Mouse (Mus musculus) embryonic facial prominence, embryonic 10.5 days (tissue): ENCODE data around the gene Sult5a1. TPM values are rescaled to one million over a fixed set of nuclear protein-coding genes. Genes with fewer than 3 reads are reported as not detected.
A peak's percentile ranks its signal among the peaks of the same experiment; 100 is the strongest.
"Not testable (repeated sequence)": the region's sequence is repeated elsewhere in the genome, so short reads cannot be mapped to it uniquely, and the experiment has no call there.

ENCODE experiments used
- DNase-seq: peaks from one replicate; pipeline ENCODE4 v3.0.0-alpha.2; 2017; ENCODE audit warnings: low spot score
- H3K27ac ChIP-seq: fragments of 300-500 bp; sonication (generic); replicated peaks from 2 replicates; pipeline ENCODE4 v1.5.1; 2016; ENCODE audit warnings: mild to moderate bottlenecking
- H3K27me3 ChIP-seq: fragments of 300-500 bp; sonication (generic); replicated peaks from 2 replicates; pipeline ENCODE4 v1.6.1; 2016; ENCODE audit warnings: low read depth, mild to moderate bottlenecking; ENCODE audit not compliant: poor library complexity, severe bottlenecking
- H3K36me3 ChIP-seq: fragments of 300-500 bp; sonication (generic); replicated peaks from 2 replicates; pipeline ENCODE4 v1.6.1; 2016; ENCODE audit warnings: mild to moderate bottlenecking, moderate library complexity
- H3K4me1 ChIP-seq: fragments of 300-500 bp; sonication (generic); 2 replicates; pipeline ENCODE4 v1.6.1; 2016
- H3K4me3 ChIP-seq: fragments of 300-500 bp; sonication (generic); 2 replicates; pipeline ENCODE4 v1.5.1; 2016; ENCODE audit warnings: mild to moderate bottlenecking, moderate library complexity
- H3K9me3 ChIP-seq: fragments of 300-500 bp; sonication (generic); 2 replicates; pipeline ENCODE4 v1.6.1; 2016; ENCODE audit warnings: mild to moderate bottlenecking
- WGBS: fragments of 180-500 bp; shearing (Covaris S2); methylation state at CpG from one replicate; pipeline ENCODE4 v1.1.7; 2016; 5-methylcytosine and 5-hydroxymethylcytosine counted together
- polyA plus RNA-seq: library from polyadenylated mRNA; unstranded; fragments of >200 nt; fragmentation: Nextera tagmentation; extraction: Ambion mirVana; gene quantifications from 2 replicates; pipeline ENCODE4 v1.2.1, GENCODE M21; 2016

Sult5a1 gene
- polyA plus RNA-seq, 1 experiment from 2014 or later: 8.2 TPM

GRCm38 (mm10) chr8:123106531-123106930 lies 51.6 kb downstream of the Sult5a1 start:
- 44% methylated on average over 2 of the region's 2 CpGs for WGBS
- no peak for DNase-seq
- Histone ChIP-seq H3K36me3 (peaks cover 34% of the 10 kb centered on the region), H3K4me1 (peaks cover 28% of the 10 kb centered on the region), H3K27me3 (no peaks in the 10 kb centered on the region), H3K4me3 (no peak overlapping the region), H3K27ac (no peak overlapping the region), H3K9me3 (no peaks in the 10 kb centered on the region)

GRCm38 (mm10) chr8:123105553-123106326 lies 52.4 kb downstream of the Sult5a1 start:
- Histone ChIP-seq H3K27me3 (no peaks in the 10 kb centered on the region), H3K4me3 (no peak overlapping the region), H3K4me1 (peaks cover 21% of the 10 kb centered on the region), H3K36me3 (peaks cover 34% of the 10 kb centered on the region), H3K27ac (no peak overlapping the region), H3K9me3 (no peaks in the 10 kb centered on the region)
- 68% methylated on average over 5 of the region's 5 CpGs for WGBS
- DNase-seq: peak; percentile 25

GRCm38 (mm10) chr8:123104046-123104767 lies 53.9 kb downstream of the Sult5a1 start:
- Histone ChIP-seq H3K4me1 (peaks cover 22% of the 10 kb centered on the region), H3K27me3 (no peaks in the 10 kb centered on the region), H3K36me3 (peaks cover 38% of the 10 kb centered on the region), H3K9me3 (no peaks in the 10 kb centered on the region), H3K4me3 (peak overlapping the region; percentile 96), H3K27ac (no peak overlapping the region)
- WGBS: 86% methylated on average over 6 of the region's 6 CpGs
- DNase-seq: no peak

- peak overlapping the region; percentile 100 for H3K27ac ChIP-seq
- no peaks in the 10 kb centered on the region for H3K27me3 ChIP-seq
- peaks cover 22% of the 10 kb centered on the region for H3K4me1 ChIP-seq
- H3K36me3 ChIP-seq: peaks cover 44% of the 10 kb centered on the region
- WGBS: 21% methylated on average over 15 of the region's 15 CpGs
- peak overlapping the region; percentile 96 for H3K4me3 ChIP-seq
- H3K9me3 ChIP-seq: no peaks in the 10 kb centered on the region
- DNase-seq: no peak
These were observed 54.8 kb downstream of the Sult5a1 start for GRCm38 (mm10) chr8:123103285-123103684.

- Histone ChIP-seq H3K36me3 (peaks cover 48% of the 10 kb centered on the region), H3K4me3 (peak overlapping the region; percentile 96), H3K27ac (peak overlapping the region; percentile 100), H3K4me1 (peaks cover 22% of the 10 kb centered on the region)
- H3K9me3 ChIP-seq, H3K27me3 ChIP-seq, DNase-seq: not testable (repeated sequence)
- WGBS: 2% methylated on average over 26 of the region's 26 CpGs
These were observed 55.3 kb downstream of the Sult5a1 start for GRCm38 (mm10) chr8:123102855-123103254.

GRCm38 (mm10) chr8:123101735-123102685 lies 56.1 kb downstream of the Sult5a1 start, which contains the start of gene Rpl13:
Gene Rpl13, plus strand, starts transcription at chr8:123102350.
- Histone ChIP-seq H3K36me3 (peaks cover 57% of the 10 kb centered on the region), H3K4me3 (peak within 1 kb of the TSS; percentile 96), H3K27ac (peak within 1 kb of the TSS; percentile 100), H3K27me3 (no peaks in the 10 kb centered on the region), H3K4me1 (peaks cover 22% of the 10 kb centered on the region), H3K9me3 (no peaks in the 10 kb centered on the region)
- peak; percentile 98 for DNase-seq
- WGBS: 2% methylated on average over 56 of the region's 56 CpGs

GRCm38 (mm10) chr8:123101244-123101643 lies 56.9 kb downstream of the Sult5a1 start:
- Histone ChIP-seq H3K27me3 (no peaks in the 10 kb centered on the region), H3K36me3 (peaks cover 61% of the 10 kb centered on the region), H3K27ac (no peak overlapping the region), H3K4me1 (peaks cover 22% of the 10 kb centered on the region), H3K4me3 (peak overlapping the region; percentile 96; the same call in 1 of the 2 replicates), H3K9me3 (no peaks in the 10 kb centered on the region)
- 82% methylated on average over 4 of the region's 4 CpGs for WGBS
- no peak for DNase-seq

GRCm38 (mm10) chr8:123100288-123100687 lies 57.8 kb downstream of the Sult5a1 start:
- peak; percentile 50 for DNase-seq
- Histone ChIP-seq H3K27ac (peak overlapping the region; percentile 35; the same call in 1 of the 2 replicates), H3K36me3 (peaks cover 57% of the 10 kb centered on the region), H3K4me1 (peaks cover 22% of the 10 kb centered on the region), H3K4me3 (no peak overlapping the region), H3K9me3 (no peaks in the 10 kb centered on the region), H3K27me3 (no peaks in the 10 kb centered on the region)
- 34% methylated on average over 8 of the region's 8 CpGs for WGBS

GRCm38 (mm10) chr8:123097786-123098584 lies 60.1 kb downstream of the Sult5a1 start:
- no peaks in the 10 kb centered on the region for H3K27me3 ChIP-seq
- no peak overlapping the region for H3K4me3 ChIP-seq
- H3K27ac ChIP-seq: no peak overlapping the region
- 78% methylated on average over 12 of the region's 12 CpGs for whole genome bisulfite sequencing
- H3K9me3 ChIP-seq: no peaks in the 10 kb centered on the region
- H3K4me1 ChIP-seq: peaks cover 9% of the 10 kb centered on the region
- no peak for DNase-seq
- peaks cover 57% of the 10 kb centered on the region for H3K36me3 ChIP-seq

- 90% methylated on average over 11 of the region's 11 CpGs for WGBS
These were observed 60.9 kb downstream of the Sult5a1 start for GRCm38 (mm10) chr8:123097216-123097615.

More at GRCm38 (mm10) chr8:123097216-123097615, 60.9 kb downstream of the Sult5a1 start:
- Histone ChIP-seq H3K9me3 (no peaks in the 10 kb centered on the region), H3K27me3 (no peaks in the 10 kb centered on the region), H3K4me1 (peaks cover 9% of the 10 kb centered on the region), H3K36me3 (peaks cover 60% of the 10 kb centered on the region), H3K4me3 (no peak overlapping the region), H3K27ac (no peak overlapping the region)
- no peak for DNase-seq
